Mouse (Mus musculus) midbrain, embryonic 16.5 days (tissue): ENCODE results near the gene 2410004B18Rik. TPM values are rescaled to one million over a fixed set of nuclear protein-coding genes. Genes with fewer than 3 reads are reported as not detected.

Experiments
- ATAC-seq: fragments of 200-750 bp; cut with Nextera tagmentation; 2 replicates; pipeline ENCODE4 v1.8.0; 2017; ENCODE audit warnings: moderate TSS enrichment
- H3K27ac ChIP-seq: fragments of 300-500 bp; sonication (generic); 2 replicates; pipeline ENCODE4 v1.5.1; 2014; ENCODE audit warnings: mild to moderate bottlenecking, low read length, mixed read lengths
- H3K27me3 ChIP-seq: fragments of 300-500 bp; sonication (generic); 2 replicates; pipeline ENCODE4 v1.6.1; 2014; ENCODE audit warnings: low read depth, low read length, mixed read lengths; ENCODE audit not compliant: control insufficient read depth, insufficient read depth
- H3K36me3 ChIP-seq: fragments of 300-500 bp; sonication (generic); 2 replicates; pipeline ENCODE4 v1.6.1; 2014; ENCODE audit warnings: mild to moderate bottlenecking, low read length, moderate library complexity, mixed read lengths; ENCODE audit not compliant: control insufficient read depth, insufficient read depth
- H3K4me1 ChIP-seq: fragments of 300-500 bp; sonication (generic); 2 replicates; pipeline ENCODE4 v1.6.1; 2014; ENCODE audit warnings: mild to moderate bottlenecking, low read length, mixed read lengths; ENCODE audit not compliant: control insufficient read depth, insufficient read depth
- H3K4me2 ChIP-seq: fragments of 300-500 bp; sonication (generic); 2 replicates; pipeline ENCODE4 v1.6.1; 2014; ENCODE audit warnings: mild to moderate bottlenecking, low read length, mixed read lengths
- H3K4me3 ChIP-seq: fragments of 300-500 bp; sonication (generic); 2 replicates; pipeline ENCODE4 v1.5.1; 2014; ENCODE audit warnings: low read depth, mild to moderate bottlenecking, low read length, moderate library complexity, mixed read lengths
- H3K9ac ChIP-seq: fragments of 300-500 bp; sonication (generic); 2 replicates; pipeline ENCODE4 v1.6.1; 2014; ENCODE audit warnings: low read depth, low read length, mixed read lengths
- H3K9me3 ChIP-seq: fragments of 300-500 bp; sonication (generic); replicated peaks from 2 replicates; pipeline ENCODE4 v1.6.1; 2014; ENCODE audit warnings: mild to moderate bottlenecking, low read length, mixed read lengths; ENCODE audit not compliant: control insufficient read depth, poor library complexity, severe bottlenecking
- WGBS: fragments of 180-500 bp; shearing (Covaris S2); extraction: QIAGEN DNeasy Blood & Tissue Kit; methylation state at CpG from one replicate; pipeline ENCODE4 v1.1.7; 2014; 5-methylcytosine and 5-hydroxymethylcytosine counted together
- polyA plus RNA-seq: library from polyadenylated mRNA; unstranded; fragments of >200 nt; fragmentation: Nextera tagmentation; extraction: Ambion mirVana; gene quantifications from 2 replicates; pipeline ENCODE4 v1.2.1, GENCODE M21; 2015

2410004B18Rik gene
- polyA plus RNA-seq, 1 experiment from 2014 or later, result 96.1 TPM

GRCm38 (mm10) chr3:145969031-145969501 is 31.3 kb downstream of the 2410004B18Rik start:
- no peak overlapping the region for H3K4me3 ChIP-seq
- 48% methylated on average over 14 of the region's 14 CpGs for WGBS
- no peak overlapping the region for H3K4me2 ChIP-seq
- ATAC-seq, result no peak
- 0 out of 2 replicates have a peak, but pooled peaks cover 2% of the 10 kb centered on the region for H3K9me3 ChIP-seq
- no peaks in the 10 kb centered on the region for H3K36me3 ChIP-seq
- H3K27ac ChIP-seq, result no peak overlapping the region
- H3K27me3 ChIP-seq, result no peaks in the 10 kb centered on the region
- H3K9ac ChIP-seq, result no peak overlapping the region
- peaks cover 4% of the 10 kb centered on the region; the same call in 1 of the 2 replicates for H3K4me1 ChIP-seq

GRCm38 (mm10) chr3:145971501-145971900 is 33.7 kb downstream of the 2410004B18Rik start:
- whole genome bisulfite sequencing, result 37% methylated on average over 10 of the region's 10 CpGs
- no peak for ATAC-seq
- H3K27me3 ChIP-seq, result no peaks in the 10 kb centered on the region

GRCm38 (mm10) chr3:145974986-145975385 is 37.2 kb downstream of the 2410004B18Rik start:
- Histone ChIP-seq H3K27me3 (no peaks in the 10 kb centered on the region), H3K4me2 (no peak overlapping the region), H3K4me3 (no peak overlapping the region), H3K27ac (no peak overlapping the region), H3K36me3 (no peaks in the 10 kb centered on the region), H3K9ac (no peak overlapping the region), H3K4me1 (no peaks in the 10 kb centered on the region), H3K9me3 (0 out of 2 replicates have a peak, but pooled peaks cover 8% of the 10 kb centered on the region)
- ATAC-seq, result no peak
- WGBS, result 92% methylated on average over 7 of the region's 7 CpGs

More at GRCm38 (mm10) chr3:145971501-145971900, 33.7 kb downstream of the 2410004B18Rik start:
- no peaks in the 10 kb centered on the region for H3K36me3 ChIP-seq
- no peak overlapping the region for H3K9ac ChIP-seq
- H3K27ac ChIP-seq, result no peak overlapping the region
- H3K9me3 ChIP-seq, result 0 out of 2 replicates have a peak, but pooled peaks cover 4% of the 10 kb centered on the region
- no peaks in the 10 kb centered on the region for H3K4me1 ChIP-seq
- H3K4me3 ChIP-seq, result no peak overlapping the region
- no peak overlapping the region for H3K4me2 ChIP-seq

GRCm38 (mm10) chr3:145985333-145985925 is 47.6 kb downstream of the 2410004B18Rik start:
- Histone ChIP-seq H3K27ac (no peak overlapping the region), H3K27me3 (peaks cover 16% of the 10 kb centered on the region), H3K4me1 (peaks cover 14% of the 10 kb centered on the region), H3K4me2 (no peak overlapping the region), H3K36me3 (no peaks in the 10 kb centered on the region), H3K9me3 (no peaks in the 10 kb centered on the region), H3K4me3 (no peak overlapping the region), H3K9ac (no peak overlapping the region)
- no peak for ATAC-seq
- 91% methylated on average over 7 of the region's 7 CpGs for WGBS

GRCm38 (mm10) chr3:145986317-145987001 is 48.6 kb downstream of the 2410004B18Rik start:
- H3K4me2 ChIP-seq, result no peak overlapping the region
- no peak overlapping the region for H3K4me3 ChIP-seq
- no peaks in the 10 kb centered on the region for H3K36me3 ChIP-seq
- peaks cover 14% of the 10 kb centered on the region for H3K4me1 ChIP-seq
- H3K9ac ChIP-seq, result no peak overlapping the region
- ATAC-seq, result no peak
- H3K9me3 ChIP-seq, result no peaks in the 10 kb centered on the region
- H3K27me3 ChIP-seq, result peaks cover 16% of the 10 kb centered on the region
- WGBS, result 55% methylated on average over 6 of the region's 6 CpGs
- no peak overlapping the region for H3K27ac ChIP-seq

GRCm38 (mm10) chr3:145987268-145987969 is 49.6 kb downstream of the 2410004B18Rik start, which contains the start of gene Syde2:
Syde2 (plus strand) TSS chr3:145987870.
- Histone ChIP-seq H3K27me3 (peaks cover 16% of the 10 kb centered on the region), H3K9ac (peak within 1 kb of the TSS; percentile 71), H3K9me3 (no peaks in the 10 kb centered on the region), H3K4me1 (peaks cover 14% of the 10 kb centered on the region), H3K4me3 (peak within 1 kb of the TSS; percentile 77), H3K27ac (no peak within 1 kb of the TSS), H3K36me3 (no peaks in the 10 kb centered on the region), H3K4me2 (peak within 1 kb of the TSS; percentile 76)
- peak; percentile 91 for ATAC-seq
- WGBS, result under 1% methylated on average over 58 of the region's 65 CpGs

- no peak overlapping the region for H3K27ac ChIP-seq
- WGBS, result under 1% methylated on average over 56 of the region's 101 CpGs
- H3K36me3 ChIP-seq, result no peaks in the 10 kb centered on the region
- H3K4me2 ChIP-seq, result peak overlapping the region; percentile 76
- H3K9me3 ChIP-seq, result no peaks in the 10 kb centered on the region
- H3K9ac ChIP-seq, result peak overlapping the region; percentile 71
- H3K27me3 ChIP-seq, result peaks cover 16% of the 10 kb centered on the region
- H3K4me1 ChIP-seq, result peaks cover 14% of the 10 kb centered on the region
- H3K4me3 ChIP-seq, result peak overlapping the region; percentile 77
- ATAC-seq, result peak; percentile 82
These were observed 50.3 kb downstream of the 2410004B18Rik start for GRCm38 (mm10) chr3:145987970-145988683.

GRCm38 (mm10) chr3:145988684-145989575 is 51.1 kb downstream of the 2410004B18Rik start:
- Histone ChIP-seq H3K4me2 (peak overlapping the region; percentile 76), H3K9ac (peak overlapping the region; percentile 71), H3K9me3 (no peaks in the 10 kb centered on the region), H3K4me1 (peaks cover 14% of the 10 kb centered on the region), H3K27ac (no peak overlapping the region), H3K27me3 (peaks cover 16% of the 10 kb centered on the region), H3K36me3 (no peaks in the 10 kb centered on the region), H3K4me3 (peak overlapping the region; percentile 77)
- WGBS, result 1% methylated on average over 45 of the region's 45 CpGs
- ATAC-seq, result no peak
